Mouse (Mus musculus) heart, embryonic 15.5 days (tissue): ENCODE data around the gene Gja4. TPM values are rescaled to one million over a fixed set of nuclear protein-coding genes. Genes with fewer than 3 reads are reported as not detected.

Experiments used
- ATAC-seq: fragments of 200-750 bp; cut with Nextera tagmentation; replicated peaks from 2 replicates; pipeline ENCODE4 v1.8.0; 2017; ENCODE audit warnings: low read depth, moderate TSS enrichment; ENCODE audit not compliant: insufficient number of reproducible peaks, insufficient read depth, low FRiP score
- H3K27ac ChIP-seq: fragments of 300-500 bp; sonication (generic); 2 replicates; pipeline ENCODE4 v1.5.1; 2015; ENCODE audit warnings: mild to moderate bottlenecking, inconsistent platforms
- H3K27me3 ChIP-seq: fragments of 300-500 bp; sonication (generic); 2 replicates; pipeline ENCODE4 v1.6.1; 2015; ENCODE audit warnings: inconsistent platforms
- H3K36me3 ChIP-seq: fragments of 300-500 bp; sonication (generic); 2 replicates; pipeline ENCODE4 v1.6.1; 2015; ENCODE audit warnings: mild to moderate bottlenecking, inconsistent platforms
- H3K4me1 ChIP-seq: fragments of 300-500 bp; sonication (generic); replicated peaks from 2 replicates; pipeline ENCODE4 v1.6.1; 2015; ENCODE audit warnings: inconsistent platforms
- H3K4me2 ChIP-seq: fragments of 300-500 bp; sonication (generic); 2 replicates; pipeline ENCODE4 v1.6.1; 2015; ENCODE audit warnings: inconsistent platforms, mild to moderate bottlenecking, moderate library complexity
- H3K4me3 ChIP-seq: fragments of 300-500 bp; sonication (generic); 2 replicates; pipeline ENCODE4 v1.5.1; 2015; ENCODE audit warnings: mild to moderate bottlenecking, inconsistent platforms
- H3K9ac ChIP-seq: fragments of 300-500 bp; sonication (generic); 2 replicates; pipeline ENCODE4 v1.6.1; 2015; ENCODE audit warnings: mild to moderate bottlenecking, inconsistent platforms
- H3K9me3 ChIP-seq: fragments of 300-500 bp; sonication (generic); replicated peaks from 2 replicates; pipeline ENCODE4 v1.6.1; 2016; ENCODE audit warnings: inconsistent platforms
- WGBS: fragments of 180-500 bp; shearing (Covaris S2); methylation state at CpG from one replicate; pipeline ENCODE4 v1.1.7; 2015; ENCODE audit warnings: mixed read lengths; 5-methylcytosine and 5-hydroxymethylcytosine counted together
- polyA plus RNA-seq: library from polyadenylated mRNA; unstranded; fragments of >200 nt; fragmentation: Nextera tagmentation; extraction: Ambion mirVana; gene quantifications from 2 replicates; pipeline ENCODE4 v1.2.1, GENCODE M21; 2015

Gja4 gene
- polyA plus RNA-seq, 1 experiment from 2014 or later = 30.8 TPM

GRCm38 (mm10) chr4:127286907-127287306 is 26.9 kb downstream of the Gja4 start:
- no peaks in the 10 kb centered on the region for H3K27me3 ChIP-seq
- H3K9ac ChIP-seq = no peak overlapping the region
- no peaks in the 10 kb centered on the region for H3K36me3 ChIP-seq
- H3K27ac ChIP-seq = no peak overlapping the region
- no peak overlapping the region for H3K4me2 ChIP-seq
- peaks cover 2% of the 10 kb centered on the region for H3K4me1 ChIP-seq
- no peaks in the 10 kb centered on the region for H3K9me3 ChIP-seq
- ATAC-seq = no peak
- WGBS = 57% methylated on average over 4 of the region's 4 CpGs
- no peak overlapping the region for H3K4me3 ChIP-seq

- no peaks in the 10 kb centered on the region for H3K36me3 ChIP-seq
- no peaks in the 10 kb centered on the region for H3K27me3 ChIP-seq
- no peak overlapping the region for H3K4me2 ChIP-seq
- H3K9me3 ChIP-seq = no peaks in the 10 kb centered on the region
- H3K9ac ChIP-seq = no peak overlapping the region
- H3K4me3 ChIP-seq = no peak overlapping the region
- H3K4me1 ChIP-seq = no peaks in the 10 kb centered on the region; the same call in 1 of the 2 replicates
- H3K27ac ChIP-seq = 0 out of 2 replicates have a peak overlapping the region, but pooled peaks have one; percentile 20
- no peak for ATAC-seq
- 69% methylated on average over 9 of the region's 9 CpGs for WGBS
These were observed 34.6 kb downstream of the Gja4 start for GRCm38 (mm10) chr4:127279241-127279640.

GRCm38 (mm10) chr4:127278451-127279001 is 35.3 kb downstream of the Gja4 start:
- no peaks in the 10 kb centered on the region for H3K27me3 ChIP-seq
- H3K4me1 ChIP-seq = no peaks in the 10 kb centered on the region; the same call in 1 of the 2 replicates
- 37% methylated on average over 9 of the region's 9 CpGs for WGBS
- H3K9me3 ChIP-seq = no peaks in the 10 kb centered on the region
- no peak overlapping the region for H3K4me2 ChIP-seq
- no peak overlapping the region for H3K9ac ChIP-seq
- H3K36me3 ChIP-seq = no peaks in the 10 kb centered on the region
- no peak overlapping the region for H3K4me3 ChIP-seq
- peak overlapping the region; percentile 20; the same call in 1 of the 2 replicates for H3K27ac ChIP-seq
- ATAC-seq = peak; percentile 70

GRCm38 (mm10) chr4:127264183-127264554 is 49.7 kb downstream of the Gja4 start:
- ATAC-seq = peak; percentile 41; the same call in 1 of the 2 replicates
- Histone ChIP-seq H3K27me3 (no peaks in the 10 kb centered on the region), H3K9me3 (no peaks in the 10 kb centered on the region), H3K9ac (no peak overlapping the region), H3K27ac (peak overlapping the region; percentile 68), H3K36me3 (no peaks in the 10 kb centered on the region), H3K4me3 (no peak overlapping the region), H3K4me1 (peaks cover 6% of the 10 kb centered on the region), H3K4me2 (no peak overlapping the region)
- WGBS = 41% methylated on average over 5 of the region's 5 CpGs

- Histone ChIP-seq H3K4me3 (no peak overlapping the region), H3K36me3 (no peaks in the 10 kb centered on the region), H3K27me3 (no peaks in the 10 kb centered on the region), H3K9ac (no peak overlapping the region), H3K27ac (peak overlapping the region; percentile 68), H3K4me1 (peaks cover 10% of the 10 kb centered on the region), H3K4me2 (no peak overlapping the region), H3K9me3 (no peaks in the 10 kb centered on the region)
- ATAC-seq = peak; percentile 75
- WGBS = 50% methylated on average over 19 of the region's 19 CpGs
These were observed 50.2 kb downstream of the Gja4 start for GRCm38 (mm10) chr4:127263438-127264182.

GRCm38 (mm10) chr4:127261601-127262000 is 52.2 kb downstream of the Gja4 start:
- Histone ChIP-seq H3K4me2 (no peak overlapping the region), H3K27me3 (no peaks in the 10 kb centered on the region), H3K36me3 (no peaks in the 10 kb centered on the region), H3K9me3 (no peaks in the 10 kb centered on the region), H3K9ac (no peak overlapping the region), H3K4me1 (peaks cover 24% of the 10 kb centered on the region), H3K4me3 (no peak overlapping the region), H3K27ac (no peak overlapping the region)
- ATAC-seq = no peak
- 75% methylated on average over 14 of the region's 14 CpGs for WGBS

Other genes with a start within 250 kb of the Gja4 start
- 11.2 and 12.9 TPM in 2 replicates for gene Zmym6, start 236.7 kb downstream of the Gja4 start, polyA plus RNA-seq
- gene Tmem35b, start 190.3 kb downstream of the Gja4 start, polyA plus RNA-seq = 11.8 and 15.7 TPM in 2 replicates
- 0.40 and 0.84 TPM in 2 replicates for gene Dlgap3, start 144.8 kb downstream of the Gja4 start, polyA plus RNA-seq
- 52.0 and 60.7 TPM in 2 replicates for gene Smim12, start 70.3 kb downstream of the Gja4 start, polyA plus RNA-seq
- gene Gjb3, start 16.8 kb upstream of the Gja4 start, polyA plus RNA-seq = 0.08 and 0.42 TPM in 2 replicates
- 0.09 TPM in 1 of 2 replicates, not detected in the other for gene Gjb4, start 40.0 kb upstream of the Gja4 start, polyA plus RNA-seq
- gene Gjb5, start 44.1 kb upstream of the Gja4 start, polyA plus RNA-seq = 0.34 and 0.39 TPM in 2 replicates